Mouse (Mus musculus): ENCODE data around the gene Bap1. TPM values are rescaled to one million over a fixed set of nuclear protein-coding genes. Genes with fewer than 3 reads are reported as not detected.

The Bap1 gene
- 43.9 and 48.3 TPM in 2 replicates for polyA plus RNA-seq (2012; rRNA removed)

- WGBS = under 1% methylated on average over 73 of the region's 75 CpGs
- TF ChIP-seq CTCF (IDR thresholded peaks at IDR 0.05; ENCODE audit: insufficient read depth, low read length) = no peak
- peak; percentile 59; the same call in 1 of the 2 replicates for TF ChIP-seq POLR2A (IDR thresholded peaks at IDR 0.05; ENCODE audit: borderline replicate concordance, extremely low read depth, low read depth, low read length)
- peak within 1 kb of the TSS; percentile 97 for H3K4me3 ChIP-seq (replicated peaks; ENCODE audit: extremely low read depth, low read depth, low read length)
- H3K4me1 ChIP-seq (ENCODE audit: control insufficient read depth, insufficient read depth, low read length) = peaks cover 3% of the 10 kb centered on the region
- peak; percentile 97 for DNase-seq
Observed at GRCm38 (mm10) chr14:31251084-31251604, at the start of gene Bap1, which contains the start of gene Phf7. Gene Bap1 (plus strand): TSS chr14:31251450. Gene Phf7 (minus strand): TSS chr14:31251317.

GRCm38 (mm10) chr14:31204844-31205243 lies 46.4 kb upstream of the Bap1 start:
- TF ChIP-seq CTCF (IDR thresholded peaks at IDR 0.05; ENCODE audit: insufficient read depth, low read length) (no peak), POLR2A (IDR thresholded peaks at IDR 0.05; ENCODE audit: borderline replicate concordance, extremely low read depth, low read depth, low read length) (no peak)

GRCm38 (mm10) chr14:31205244-31205561 lies 46.0 kb upstream of the Bap1 start:
- Histone ChIP-seq H3K4me3 (replicated peaks; ENCODE audit: extremely low read depth, low read depth, low read length) (peak overlapping the region; percentile 87), H3K4me1 (ENCODE audit: control insufficient read depth, insufficient read depth, low read length) (peaks cover 12% of the 10 kb centered on the region)
- 6% methylated on average over 8 of the region's 8 CpGs for WGBS
- peak; percentile 41 for DNase-seq
- TF ChIP-seq CTCF (IDR thresholded peaks at IDR 0.05; ENCODE audit: insufficient read depth, low read length) (no peak), POLR2A (IDR thresholded peaks at IDR 0.05; ENCODE audit: borderline replicate concordance, extremely low read depth, low read depth, low read length) (0 out of 2 replicates have a peak, but pooled peaks have one; percentile 7)

More at GRCm38 (mm10) chr14:31204844-31205243, 46.4 kb upstream of the Bap1 start:
- peaks cover 12% of the 10 kb centered on the region for H3K4me1 ChIP-seq (ENCODE audit: control insufficient read depth, insufficient read depth, low read length)
- WGBS = 34% methylated on average over 4 of the region's 4 CpGs
- no peak for DNase-seq
- H3K4me3 ChIP-seq (replicated peaks; ENCODE audit: extremely low read depth, low read depth, low read length) = peak overlapping the region; percentile 87

DNA sequence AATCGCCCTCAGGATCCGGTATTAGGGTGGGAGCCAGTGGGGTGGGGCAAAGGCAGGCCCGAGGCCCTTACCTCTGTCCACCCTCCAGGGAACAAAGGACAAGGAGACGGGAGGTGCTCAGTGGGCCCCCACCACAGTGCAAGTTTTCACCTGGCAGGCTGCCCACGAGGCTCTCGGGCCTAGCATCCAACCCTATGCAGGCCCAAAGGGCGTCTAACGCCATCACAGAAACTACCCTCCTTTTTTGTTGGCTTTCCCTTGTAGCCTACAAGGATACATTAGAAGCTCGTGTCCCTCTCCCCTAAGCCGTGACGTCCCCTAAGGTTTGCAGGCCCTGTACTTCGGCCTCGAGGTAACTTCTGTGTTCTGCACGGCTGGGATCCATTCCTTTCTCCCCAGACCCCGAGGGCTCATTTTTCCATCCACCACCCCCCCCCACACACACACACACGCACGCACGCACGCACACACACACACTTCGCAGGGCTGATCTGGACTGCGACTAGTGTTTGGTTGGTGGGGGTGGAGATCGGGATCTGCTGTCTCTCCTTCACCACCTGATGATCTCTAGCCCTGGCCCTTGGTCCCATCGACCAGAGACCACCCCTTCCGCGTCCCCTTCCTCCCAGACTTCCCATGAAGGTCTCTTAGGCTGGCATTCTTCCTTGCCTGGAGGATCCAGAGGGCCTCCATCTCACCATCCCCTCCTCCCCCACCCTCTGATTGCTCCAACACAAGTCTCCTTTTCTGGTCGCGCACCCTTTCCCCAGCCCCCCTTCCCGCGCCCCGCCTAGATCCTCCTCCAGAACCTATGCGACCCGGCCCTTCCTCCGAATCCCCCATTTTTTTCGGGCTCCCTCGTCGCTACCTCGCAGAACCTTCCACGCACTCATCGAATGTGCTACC lies 45.4 kb upstream of the Bap1 start:
- peak overlapping the region; percentile 87 for H3K4me3 ChIP-seq (replicated peaks; ENCODE audit: extremely low read depth, low read depth, low read length)
- peaks cover 12% of the 10 kb centered on the region for H3K4me1 ChIP-seq (ENCODE audit: control insufficient read depth, insufficient read depth, low read length)
- TF ChIP-seq CTCF (IDR thresholded peaks at IDR 0.05; ENCODE audit: insufficient read depth, low read length) (no peak), POLR2A (IDR thresholded peaks at IDR 0.05; ENCODE audit: borderline replicate concordance, extremely low read depth, low read depth, low read length) (no peak; the same call in 1 of the 2 replicates)
- DNase-seq = peak; percentile 59
- WGBS = under 1% methylated on average over 39 of the region's 39 CpGs

GRCm38 (mm10) chr14:31206472-31206981 lies 44.7 kb upstream of the Bap1 start:
- WGBS = 2% methylated on average over 42 of the region's 48 CpGs
- TF ChIP-seq CTCF (IDR thresholded peaks at IDR 0.05; ENCODE audit: insufficient read depth, low read length) (no peak), POLR2A (IDR thresholded peaks at IDR 0.05; ENCODE audit: borderline replicate concordance, extremely low read depth, low read depth, low read length) (peak; percentile 70; the same call in 1 of the 2 replicates)
- DNase-seq = peak; percentile 93
- Histone ChIP-seq H3K4me3 (replicated peaks; ENCODE audit: extremely low read depth, low read depth, low read length) (peak overlapping the region; percentile 87), H3K4me1 (ENCODE audit: control insufficient read depth, insufficient read depth, low read length) (peaks cover 12% of the 10 kb centered on the region)

DNA sequence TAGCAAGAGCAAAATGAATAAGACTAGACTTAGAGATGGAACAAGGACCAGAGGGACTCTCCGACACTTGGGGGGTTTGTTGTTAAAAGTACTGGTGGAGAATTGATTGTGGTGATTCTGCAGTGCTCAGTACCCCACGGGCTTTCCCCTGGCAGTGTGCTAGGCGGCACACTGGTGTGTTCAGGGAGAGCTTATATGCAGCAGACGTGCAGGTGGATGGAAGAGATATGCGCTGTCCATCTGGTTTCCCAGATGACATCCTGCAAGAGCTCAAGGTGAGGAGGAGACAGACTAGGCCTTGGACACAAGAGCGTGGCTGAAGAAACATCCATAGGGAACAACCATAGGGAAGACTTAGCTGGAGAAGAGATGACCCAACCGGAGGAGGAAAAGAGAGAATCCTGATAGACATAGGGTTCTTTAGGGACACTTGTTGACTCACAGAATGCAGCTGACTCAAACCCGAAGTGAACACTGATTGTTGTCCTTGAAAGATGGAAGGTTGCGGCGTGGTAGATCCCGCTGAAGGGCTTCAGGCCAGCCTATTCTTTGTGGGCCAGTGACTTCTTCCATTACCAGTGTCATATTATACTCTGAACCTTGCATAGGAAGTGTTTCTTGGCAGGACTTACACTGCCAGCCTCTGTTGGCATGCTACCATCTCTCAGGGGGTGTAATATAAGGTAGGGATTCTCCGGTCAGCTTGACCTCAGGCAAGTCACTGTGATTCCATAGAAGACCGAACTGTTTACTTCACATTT lies 44.0 kb upstream of the Bap1 start:
- TF ChIP-seq CTCF (IDR thresholded peaks at IDR 0.05; ENCODE audit: insufficient read depth, low read length) = no peak
- no peak for TF ChIP-seq POLR2A (IDR thresholded peaks at IDR 0.05; ENCODE audit: borderline replicate concordance, extremely low read depth, low read depth, low read length)
- H3K4me1 ChIP-seq (ENCODE audit: control insufficient read depth, insufficient read depth, low read length) = peaks cover 12% of the 10 kb centered on the region
- no peak for DNase-seq
- peak overlapping the region; percentile 71 for H3K4me3 ChIP-seq (replicated peaks; ENCODE audit: extremely low read depth, low read depth, low read length)
- 64% methylated on average over 13 of the region's 13 CpGs for WGBS

DNA sequence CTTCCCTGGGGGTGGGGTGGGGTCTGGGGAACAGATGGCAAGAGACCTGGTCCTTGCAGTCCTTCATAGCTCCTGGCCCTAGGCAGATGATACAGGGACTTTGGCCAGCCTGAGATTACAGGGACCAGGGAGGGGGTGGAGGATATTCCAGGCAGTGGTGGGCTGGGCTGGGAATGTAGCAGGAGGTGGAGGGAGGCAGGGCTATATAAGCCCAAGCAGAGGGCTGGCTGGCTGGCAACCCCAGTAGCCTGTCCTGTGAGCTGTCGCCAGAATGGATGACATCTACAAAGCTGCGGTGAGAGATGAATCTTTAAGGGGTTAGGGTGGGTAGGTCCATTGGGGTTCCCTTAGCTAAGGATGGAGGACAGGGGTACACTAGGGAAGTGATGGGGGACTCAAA lies 43.2 kb upstream of the Bap1 start, which contains the start of gene Tnnc1:
TSS of gene Tnnc1 (plus strand) at position 229 of the 400 bp plus-strand sequence.
- Histone ChIP-seq H3K4me1 (ENCODE audit: control insufficient read depth, insufficient read depth, low read length) (peaks cover 12% of the 10 kb centered on the region), H3K4me3 (replicated peaks; ENCODE audit: extremely low read depth, low read depth, low read length) (peak within 1 kb of the TSS; percentile 18)
- 68% methylated on average over 2 of the region's 2 CpGs for WGBS
- no peak for DNase-seq
- TF ChIP-seq POLR2A (IDR thresholded peaks at IDR 0.05; ENCODE audit: borderline replicate concordance, extremely low read depth, low read depth, low read length) (no peak), CTCF (IDR thresholded peaks at IDR 0.05; ENCODE audit: insufficient read depth, low read length) (no peak)

DNA sequence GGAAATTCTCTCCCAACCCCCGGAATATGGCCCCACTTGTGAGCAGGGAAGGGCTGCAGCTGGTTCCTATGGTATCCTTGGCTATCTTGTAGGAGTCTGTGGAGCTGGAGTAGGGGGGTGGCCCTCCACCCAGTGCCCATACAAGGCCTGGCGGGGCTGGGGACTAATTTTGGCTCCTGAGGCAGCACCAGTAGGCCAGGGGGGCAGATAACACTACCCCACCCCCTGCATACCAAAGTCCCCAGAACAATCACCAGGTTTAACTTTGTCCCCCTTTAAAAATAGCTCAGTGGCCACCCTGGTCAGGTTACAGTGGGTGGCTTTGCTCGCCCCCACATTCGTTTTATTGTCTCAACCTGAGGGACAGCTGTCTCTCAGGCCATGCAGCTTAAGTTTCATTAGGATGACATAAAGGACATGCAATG lies 42.1 kb upstream of the Bap1 start:
- no peak for DNase-seq
- Histone ChIP-seq H3K4me1 (ENCODE audit: control insufficient read depth, insufficient read depth, low read length) (peaks cover 12% of the 10 kb centered on the region), H3K4me3 (replicated peaks; ENCODE audit: extremely low read depth, low read depth, low read length) (no peak overlapping the region)
- 92% methylated on average over 4 of the region's 4 CpGs for WGBS
- TF ChIP-seq POLR2A (IDR thresholded peaks at IDR 0.05; ENCODE audit: borderline replicate concordance, extremely low read depth, low read depth, low read length) = no peak
- TF ChIP-seq CTCF (IDR thresholded peaks at IDR 0.05; ENCODE audit: insufficient read depth, low read length) = no peak

DNA sequence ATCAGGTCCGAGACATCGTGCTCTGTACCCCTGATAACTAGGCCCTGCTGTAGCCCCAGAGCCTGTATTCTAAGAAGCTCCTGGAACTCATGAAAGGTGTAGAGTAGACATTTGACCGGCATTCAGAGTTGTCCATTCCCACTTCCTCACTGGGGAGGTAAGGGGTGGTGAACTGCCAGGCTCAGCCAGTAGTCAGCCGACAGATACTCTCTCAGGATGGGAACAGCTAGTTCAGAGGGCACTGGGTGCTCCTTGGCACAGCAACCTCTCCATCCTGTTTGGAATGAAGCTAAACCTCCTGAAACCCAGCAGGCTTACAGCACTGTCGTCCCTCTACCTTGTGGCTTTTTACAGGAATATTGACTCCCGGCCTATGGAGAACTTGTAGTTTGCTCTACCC lies 39.4 kb upstream of the Bap1 start:
- Histone ChIP-seq H3K4me1 (ENCODE audit: control insufficient read depth, insufficient read depth, low read length) (peaks cover 9% of the 10 kb centered on the region), H3K4me3 (replicated peaks; ENCODE audit: extremely low read depth, low read depth, low read length) (no peak overlapping the region)
- TF ChIP-seq CTCF (IDR thresholded peaks at IDR 0.05; ENCODE audit: insufficient read depth, low read length) (no peak), POLR2A (IDR thresholded peaks at IDR 0.05; ENCODE audit: borderline replicate concordance, extremely low read depth, low read depth, low read length) (no peak)
- no peak for DNase-seq
- 83% methylated on average over 6 of the region's 6 CpGs for WGBS
